Mouse (Mus musculus): Measurements from ENCODE around the gene H3f3b. TPM values are rescaled to one million over a fixed set of nuclear protein-coding genes. Genes with fewer than 3 reads are reported as not detected.

H3f3b gene
- total RNA-seq, 2 experiments from 2014 or later: 55.9 to 58.7 TPM

DNA sequence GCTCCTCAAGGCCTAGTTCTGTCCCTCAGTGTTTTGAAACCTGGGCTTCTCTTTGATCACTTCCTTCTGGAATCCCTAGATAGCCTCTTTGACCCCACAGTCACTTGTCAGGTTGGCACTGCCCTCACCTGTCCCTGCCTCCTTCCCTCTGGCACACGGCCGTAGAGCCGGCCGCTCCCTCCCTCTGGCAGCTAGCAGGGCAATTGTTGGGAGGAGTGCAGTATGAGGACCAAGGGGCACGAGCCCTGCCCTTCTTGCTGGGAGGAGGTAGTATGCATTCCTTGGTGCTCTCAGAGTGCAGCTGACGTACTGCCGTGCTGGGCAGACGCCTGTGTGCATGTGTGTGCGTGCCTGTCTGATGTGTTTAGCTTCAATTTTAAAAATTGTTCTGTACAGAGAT, 32.8 kb upstream of the H3f3b start:
- no peak overlapping the region for H3K4me3 ChIP-seq
- DNase-seq: no peak
- no peak overlapping the region for H3K27ac ChIP-seq
- intact Hi-C loops (cut with DNase I): no loop called here
- TF ChIP-seq CTCF (IDR thresholded peaks at IDR 0.05): no peak

DNA sequence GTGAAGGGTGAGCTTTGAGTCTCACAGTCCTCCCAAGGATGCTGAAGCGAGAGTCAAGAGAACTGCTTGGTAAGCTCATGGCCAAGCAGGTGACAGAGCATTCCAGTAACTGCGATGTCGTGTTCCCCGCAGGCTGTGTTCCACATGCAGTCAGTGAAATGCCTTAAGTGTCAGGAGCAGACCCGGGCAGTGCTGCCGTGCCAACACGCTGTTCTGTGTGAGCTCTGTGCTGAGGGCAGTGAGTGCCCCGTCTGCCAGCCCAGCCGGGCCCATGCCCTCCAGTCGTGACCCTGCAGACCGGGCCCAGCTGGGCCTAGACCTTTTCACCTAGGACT, 31.9 kb upstream of the H3f3b start:
- no peak for TF ChIP-seq CTCF (IDR thresholded peaks at IDR 0.05)
- intact Hi-C loops (cut with DNase I): no loop called here
- Histone ChIP-seq H3K4me3 (no peak overlapping the region), H3K27ac (no peak overlapping the region)
- DNase-seq: no peak

DNA sequence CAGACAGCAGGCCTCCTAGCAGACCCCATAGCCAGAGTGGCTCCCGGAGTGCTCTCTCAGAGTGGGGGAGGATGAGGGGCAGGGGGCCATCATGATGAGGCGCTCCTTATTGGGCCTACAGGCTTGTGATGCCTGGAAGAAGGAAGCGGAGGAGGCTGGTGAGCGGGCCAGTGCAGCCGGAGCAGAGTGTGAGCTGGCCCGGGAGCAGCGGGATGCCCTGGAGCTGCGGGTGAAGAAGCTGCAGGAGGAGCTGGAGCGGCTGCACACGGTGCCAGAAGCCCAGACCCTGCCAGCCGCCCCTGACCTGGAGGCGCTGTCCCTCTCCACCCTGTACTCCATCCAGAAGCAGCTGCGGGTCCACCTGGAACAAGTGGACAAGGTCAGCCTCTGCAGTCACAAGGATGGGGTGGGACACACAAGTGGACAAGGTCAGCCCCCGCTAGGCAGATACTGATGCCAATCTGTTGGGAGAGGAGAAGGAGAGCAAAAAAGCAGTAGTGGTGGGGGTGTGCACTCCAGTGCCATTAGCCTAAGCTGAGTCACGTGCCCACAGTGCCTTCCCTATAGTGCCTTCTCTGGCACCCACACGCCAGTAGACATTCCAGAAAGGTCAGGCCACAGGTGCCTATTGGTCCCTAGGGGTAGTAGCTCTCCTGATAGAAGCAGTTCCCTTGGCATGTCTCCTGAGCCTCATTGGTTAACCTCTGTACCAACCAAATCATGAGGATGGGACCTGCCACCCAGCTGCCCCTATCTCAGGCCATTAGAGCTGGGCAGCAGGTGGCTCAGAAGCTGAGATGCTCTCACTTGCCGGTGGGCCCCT, 31.3 kb upstream of the H3f3b start:
- intact Hi-C loops (cut with DNase I): no loop called here
- TF ChIP-seq CTCF (IDR thresholded peaks at IDR 0.05): no peak
- no peak overlapping the region for H3K4me3 ChIP-seq
- no peak overlapping the region for H3K27ac ChIP-seq
- no peak for DNase-seq

DNA sequence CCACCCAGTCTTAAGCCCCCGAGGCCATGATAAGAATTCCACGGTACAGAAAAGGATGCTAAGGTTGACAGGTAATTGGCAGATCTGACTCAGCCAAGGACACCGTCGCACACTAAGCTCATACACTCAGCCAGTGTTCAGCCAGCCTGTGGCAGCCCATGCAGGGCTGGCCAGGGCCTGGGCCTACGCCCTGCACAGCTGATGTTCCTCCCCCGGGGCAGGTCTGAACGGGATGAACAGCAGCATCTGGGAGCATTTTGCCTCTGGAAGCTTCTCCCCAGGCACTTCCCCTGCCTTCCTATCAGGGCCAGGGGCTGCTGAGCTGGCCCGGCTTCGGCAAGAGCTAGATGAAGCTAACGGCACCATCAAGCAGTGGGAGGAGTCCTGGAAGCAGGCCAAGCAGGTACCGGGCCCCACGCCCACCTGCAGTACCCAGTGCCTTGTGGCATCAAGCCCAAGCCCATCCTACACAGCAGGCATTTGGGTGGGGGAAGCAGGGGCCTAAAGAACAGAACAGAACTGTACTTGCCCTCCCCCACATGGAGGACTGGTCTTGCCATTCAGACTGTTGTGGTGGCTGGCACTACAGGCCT, 30.4 kb upstream of the H3f3b start:
- DNase-seq: no peak
- intact Hi-C loops (cut with DNase I): no loop called here
- no peak overlapping the region for H3K27ac ChIP-seq
- no peak overlapping the region for H3K4me3 ChIP-seq
- no peak for TF ChIP-seq CTCF (IDR thresholded peaks at IDR 0.05)

DNA sequence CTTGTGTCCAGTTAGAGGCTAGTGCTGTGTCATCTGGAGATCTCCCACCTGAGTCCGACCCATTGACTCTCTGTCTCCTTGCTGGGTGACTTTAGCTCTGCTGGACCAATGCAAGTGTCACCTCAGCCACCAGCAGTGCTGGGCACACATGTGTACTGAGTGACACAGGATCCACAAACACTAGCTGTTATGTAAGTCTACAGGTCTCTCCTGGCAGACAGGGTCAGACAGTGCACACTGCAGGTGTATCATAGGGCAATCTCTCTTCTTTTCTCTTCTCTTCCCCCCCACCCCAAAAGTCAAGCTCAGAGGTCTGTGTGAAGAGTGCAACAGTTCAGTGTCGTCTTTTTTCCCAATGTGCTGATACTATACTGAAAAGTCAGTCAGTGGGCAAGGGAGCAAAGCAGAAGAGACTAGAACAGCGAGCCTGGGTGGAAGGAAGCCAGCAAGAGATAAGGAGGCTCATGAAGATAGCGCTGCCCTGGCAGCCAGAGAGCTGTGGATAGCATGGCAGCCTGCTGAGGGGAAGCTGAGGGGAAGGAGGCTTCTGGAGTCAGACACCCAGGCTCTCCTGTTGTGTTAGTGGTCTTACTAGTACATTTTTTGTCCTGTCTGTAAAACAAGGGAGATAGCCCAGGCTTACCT, 29.6 kb upstream of the H3f3b start:
- intact Hi-C loops (cut with DNase I): no loop called here
- no peak for DNase-seq
- H3K27ac ChIP-seq: no peak overlapping the region

DNA sequence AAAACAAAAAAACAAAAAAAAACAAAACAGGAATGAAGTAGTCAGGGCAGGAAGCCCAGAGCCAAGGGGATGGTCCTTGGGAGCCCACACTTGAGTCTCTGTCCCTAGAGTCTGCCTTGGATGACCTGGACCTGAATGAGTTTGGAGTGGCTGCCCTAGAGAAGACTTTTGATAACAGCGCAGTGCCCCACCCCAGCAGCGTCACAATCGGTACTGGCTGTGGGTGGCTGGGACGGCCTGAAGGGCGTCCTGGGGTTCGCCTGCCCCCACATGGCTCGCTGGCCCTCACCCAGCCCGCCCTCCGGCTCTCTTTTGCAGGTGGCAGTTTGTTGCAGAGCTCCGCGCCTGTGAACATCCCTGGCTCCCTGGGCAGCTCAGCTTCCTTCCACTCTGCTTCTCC, 28.1 kb upstream of the H3f3b start:
- no peak for TF ChIP-seq CTCF (IDR thresholded peaks at IDR 0.05)
- intact Hi-C loops (cut with DNase I): no loop called here
- no peak overlapping the region for H3K4me3 ChIP-seq
- no peak for DNase-seq
- no peak overlapping the region for H3K27ac ChIP-seq

More for the DNA sequence above, 29.6 kb upstream of the H3f3b start:
- TF ChIP-seq CTCF (IDR thresholded peaks at IDR 0.05): no peak
- H3K4me3 ChIP-seq: no peak overlapping the region

DNA sequence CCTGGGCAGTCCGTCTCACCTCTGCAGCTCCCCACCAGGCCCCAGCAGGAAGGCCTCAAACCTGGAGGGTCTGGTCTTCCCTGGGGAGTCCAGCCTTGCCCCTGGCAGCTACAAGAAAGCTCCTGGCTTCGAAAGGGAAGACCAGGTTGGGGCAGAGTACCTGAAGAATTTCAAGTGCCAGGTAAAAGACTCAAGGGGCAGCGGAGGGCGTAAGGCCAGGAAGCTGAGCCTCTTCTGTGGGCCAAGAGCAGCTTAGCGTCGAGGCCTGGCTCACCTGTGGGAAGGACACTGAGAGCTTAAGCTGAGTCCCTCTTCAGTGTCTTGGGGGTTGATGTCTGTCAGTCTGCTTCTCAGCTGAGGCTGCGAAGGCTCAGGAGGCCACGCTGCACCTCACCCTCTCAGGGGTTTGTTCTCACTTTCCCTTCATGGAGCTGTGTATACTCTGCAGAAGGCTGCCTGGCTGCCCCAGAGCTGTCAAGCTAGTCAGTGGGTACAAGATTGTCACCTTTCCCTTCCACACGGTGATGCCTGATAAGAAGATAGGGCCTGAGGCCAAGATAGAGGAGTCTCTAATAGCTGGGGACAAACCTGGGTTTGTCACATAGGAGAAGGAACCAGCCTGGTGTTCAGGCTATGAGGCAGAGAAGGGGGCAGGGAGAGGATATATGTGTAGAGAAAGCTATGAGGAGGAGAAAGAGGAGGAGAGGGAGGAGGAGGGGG, 25.9 kb upstream of the H3f3b start:
- no peak for TF ChIP-seq CTCF (IDR thresholded peaks at IDR 0.05)
- Histone ChIP-seq H3K4me3 (no peak overlapping the region), H3K27ac (no peak overlapping the region)
- intact Hi-C loops (cut with DNase I): no loop called here
- DNase-seq: no peak

DNA sequence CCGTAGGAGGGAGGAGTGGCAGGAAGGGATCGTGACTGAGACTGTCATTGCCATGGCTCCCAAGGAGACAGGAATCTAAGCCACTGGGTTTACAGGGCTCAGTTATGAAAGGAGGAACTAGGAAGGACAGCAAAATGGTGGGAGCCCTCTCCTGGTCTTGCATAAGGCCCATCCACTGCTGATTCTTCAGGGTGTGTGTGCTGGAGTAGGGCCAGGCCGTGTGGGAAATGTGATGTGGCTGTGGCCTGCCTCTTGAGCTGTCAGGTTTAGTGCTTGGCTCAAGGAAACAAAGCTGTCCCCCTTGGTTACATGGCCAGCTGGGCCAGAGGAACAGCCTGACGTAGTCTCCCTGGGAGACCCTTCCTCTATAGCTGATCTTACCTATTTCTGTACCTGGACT, 22.4 kb upstream of the H3f3b start:
- TF ChIP-seq CTCF (IDR thresholded peaks at IDR 0.05): no peak
- no peak for DNase-seq
- intact Hi-C loops (cut with DNase I): no loop called here
- Histone ChIP-seq H3K4me3 (no peak overlapping the region), H3K27ac (no peak overlapping the region)

DNA sequence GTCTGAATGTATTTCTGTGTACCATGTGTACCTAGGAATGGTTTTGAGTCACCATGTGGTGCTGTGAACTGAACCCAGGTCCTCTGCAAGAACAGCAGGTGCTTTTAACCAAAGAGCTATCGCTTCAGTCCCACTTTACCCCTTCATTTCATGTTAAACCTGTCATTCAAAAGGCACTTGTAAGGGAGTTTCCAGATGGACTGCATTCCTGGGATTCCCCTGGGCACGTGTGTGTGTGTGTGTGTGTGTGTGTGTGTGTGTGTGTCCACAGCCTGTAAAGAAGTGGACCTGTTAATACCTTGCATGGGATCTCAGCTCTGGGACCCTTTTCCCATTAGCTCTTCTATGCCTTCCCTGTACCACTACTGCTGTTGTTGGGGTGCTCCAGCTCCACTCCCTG, 21.8 kb upstream of the H3f3b start:
- intact Hi-C loops (cut with DNase I): no loop called here
- H3K27ac ChIP-seq: no peak overlapping the region
- TF ChIP-seq CTCF (IDR thresholded peaks at IDR 0.05): no peak
- DNase-seq: no peak
- H3K4me3 ChIP-seq: no peak overlapping the region

DNA sequence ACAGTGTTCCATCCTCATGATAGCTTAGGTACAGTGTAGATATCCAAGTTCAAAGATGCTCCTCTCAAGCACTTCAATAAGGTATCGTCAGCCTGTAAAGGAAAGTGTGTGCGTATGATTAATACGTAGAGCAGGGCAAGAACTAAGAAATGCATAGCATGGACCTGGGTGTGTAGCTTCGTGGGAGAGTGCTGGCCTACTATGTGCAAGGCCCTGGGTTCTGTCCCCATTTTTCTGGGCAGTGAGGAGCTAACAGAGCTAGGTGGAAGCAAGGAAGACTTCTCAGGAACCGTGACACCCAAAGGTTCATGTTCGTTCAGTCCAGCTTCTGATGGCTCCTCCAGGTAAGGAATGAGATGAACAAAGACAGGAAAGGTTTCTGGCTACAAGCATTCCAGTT, 17.4 kb upstream of the H3f3b start:
- intact Hi-C loops (cut with DNase I): no loop called here
- Histone ChIP-seq H3K27ac (no peak overlapping the region), H3K4me3 (no peak overlapping the region)
- TF ChIP-seq CTCF (IDR thresholded peaks at IDR 0.05): no peak
- no peak for DNase-seq

DNA sequence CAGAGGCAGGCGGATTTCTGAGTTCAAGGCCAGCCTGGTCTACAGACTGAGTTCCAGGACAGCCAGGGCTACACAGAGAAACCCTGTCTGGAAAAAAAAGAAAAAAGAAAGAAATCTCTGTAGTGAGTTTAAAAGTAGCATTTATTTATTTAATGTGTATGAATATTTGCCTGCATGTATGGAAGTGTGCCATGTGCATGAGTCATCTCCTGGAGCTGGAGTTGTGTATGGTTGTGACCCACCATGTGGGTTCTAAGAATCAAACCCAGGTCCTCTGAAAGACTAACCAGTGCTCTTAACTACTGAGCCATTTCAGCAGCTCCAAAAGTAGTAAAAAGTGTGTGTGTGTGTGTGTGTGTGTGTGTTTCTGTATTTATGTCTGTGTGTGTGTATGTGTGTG, 15.5 kb upstream of the H3f3b start:
- DNase-seq: no peak
- no peak for TF ChIP-seq CTCF (IDR thresholded peaks at IDR 0.05)
- Histone ChIP-seq H3K27ac (no peak overlapping the region), H3K4me3 (no peak overlapping the region)
- intact Hi-C loops (cut with DNase I): no loop called here

DNA sequence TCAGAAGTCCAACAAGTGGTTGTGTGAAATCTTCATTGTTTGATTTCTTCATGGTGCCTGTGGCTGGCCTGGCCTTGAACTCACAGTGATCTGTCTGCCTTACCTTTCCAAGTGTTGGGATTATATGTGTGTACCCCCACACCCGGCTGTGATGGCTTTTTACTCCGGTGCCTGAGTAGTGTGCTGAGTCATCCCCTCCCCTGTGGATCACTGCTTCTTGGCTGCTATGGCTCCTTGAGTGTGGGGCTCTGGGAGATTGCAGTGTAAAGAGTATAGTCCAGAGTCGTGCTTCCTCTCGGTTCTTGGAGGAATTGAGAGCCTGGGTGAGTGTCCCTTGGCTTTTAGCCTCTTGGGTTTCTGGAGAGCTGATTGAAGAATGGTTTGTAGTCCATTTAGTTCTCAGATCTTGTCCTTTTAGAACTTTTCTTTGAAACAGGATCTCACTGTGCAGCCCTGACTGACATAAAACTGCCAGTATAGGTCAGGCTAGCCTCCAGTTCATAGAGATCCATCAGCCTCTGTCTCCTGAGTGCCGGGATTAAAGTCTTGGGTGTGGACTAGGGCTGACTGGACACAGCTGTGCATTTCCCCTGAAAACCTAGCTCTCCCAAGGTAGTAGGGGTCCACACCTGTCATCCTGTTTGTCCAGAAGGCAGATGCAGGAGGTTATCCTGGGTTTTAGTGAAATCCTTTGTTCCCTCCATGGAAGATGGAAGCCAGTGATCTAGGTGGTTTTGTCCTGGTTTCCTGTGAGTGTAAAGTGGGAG, 14.8 kb upstream of the H3f3b start:
- intact Hi-C loops (cut with DNase I): no loop called here
- DNase-seq: no peak

More for the DNA sequence above, 14.8 kb upstream of the H3f3b start:
- Histone ChIP-seq H3K4me3 (no peak overlapping the region), H3K27ac (no peak overlapping the region)
- no peak for TF ChIP-seq CTCF (IDR thresholded peaks at IDR 0.05)

Measured in gastrocnemius, adult 2 months (tissue).